Mouse (Mus musculus): ENCODE measurements around the gene Zswim4. TPM values are rescaled to one million over a fixed set of nuclear protein-coding genes. Genes with fewer than 3 reads are reported as not detected.

The Zswim4 gene
- polyA plus RNA-seq, 1 experiment from 2014 or later, result 17.7 TPM

- H3K36me3 ChIP-seq, result peaks cover 29% of the 10 kb centered on the region
- 34% methylated on average over 3 of the region's 3 CpGs for WGBS
- H3K9ac ChIP-seq, result no peak overlapping the region
- no peaks in the 10 kb centered on the region for H3K27me3 ChIP-seq
- H3K4me1 ChIP-seq, result peaks cover 29% of the 10 kb centered on the region
- H3K27ac ChIP-seq (replicated peaks), result no peak overlapping the region
- no peak overlapping the region for H3K4me2 ChIP-seq (replicated peaks)
- no peak overlapping the region for H3K4me3 ChIP-seq (replicated peaks)
- H3K9me3 ChIP-seq (replicated peaks), result no peaks in the 10 kb centered on the region
- no peak for ATAC-seq (ENCODE audit: insufficient number of reproducible peaks, low FRiP score, low TSS enrichment, low read depth)
Measured at GRCm38 (mm10) chr8:84176560-84176959, 60.3 kb downstream of the Zswim4 start.

- H3K27me3 ChIP-seq, result no peaks in the 10 kb centered on the region
- no peak overlapping the region for H3K4me2 ChIP-seq (replicated peaks)
- no peak overlapping the region for H3K9ac ChIP-seq
- H3K4me1 ChIP-seq, result peaks cover 7% of the 10 kb centered on the region
- ATAC-seq (ENCODE audit: insufficient number of reproducible peaks, low FRiP score, low TSS enrichment, low read depth), result no peak
- WGBS, result 83% methylated on average over 6 of the region's 6 CpGs
- no peak overlapping the region for H3K27ac ChIP-seq (replicated peaks)
- peaks cover 37% of the 10 kb centered on the region for H3K36me3 ChIP-seq
- H3K9me3 ChIP-seq (replicated peaks), result no peaks in the 10 kb centered on the region
- no peak overlapping the region for H3K4me3 ChIP-seq (replicated peaks)
Measured at GRCm38 (mm10) chr8:84173861-84174260, 63.0 kb downstream of the Zswim4 start.

DNA sequence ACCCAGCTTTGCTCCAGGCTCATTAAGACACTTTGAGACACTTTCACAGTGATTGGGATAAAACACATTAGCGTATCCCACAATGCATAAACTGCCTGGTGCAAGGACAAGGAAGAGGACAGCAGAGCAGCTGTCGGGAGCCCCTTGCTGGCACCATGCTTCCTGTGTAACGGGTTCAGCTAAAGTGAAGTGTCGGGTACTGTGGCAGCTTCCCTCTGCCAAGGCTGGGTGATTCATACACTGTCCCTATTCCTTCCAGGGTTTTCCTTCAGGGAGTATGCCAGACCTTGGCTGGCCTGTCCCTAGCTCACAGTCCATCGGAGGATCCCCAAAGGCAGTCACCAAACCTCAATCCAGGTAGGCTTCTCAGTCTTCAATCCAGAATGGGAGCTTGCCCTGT is 66.8 kb downstream of the Zswim4 start:
- Histone ChIP-seq H3K36me3 (peaks cover 30% of the 10 kb centered on the region), H3K9me3 (replicated peaks) (no peaks in the 10 kb centered on the region), H3K27ac (replicated peaks) (no peak overlapping the region), H3K9ac (no peak overlapping the region), H3K4me3 (replicated peaks) (no peak overlapping the region), H3K4me1 (no peaks in the 10 kb centered on the region), H3K4me2 (replicated peaks) (no peak overlapping the region), H3K27me3 (no peaks in the 10 kb centered on the region)
- ATAC-seq (ENCODE audit: insufficient number of reproducible peaks, low FRiP score, low TSS enrichment, low read depth), result no peak
- WGBS, result 88% methylated on average over 5 of the region's 5 CpGs

- peaks cover 20% of the 10 kb centered on the region for H3K36me3 ChIP-seq
- H3K9ac ChIP-seq, result no peak overlapping the region
- no peaks in the 10 kb centered on the region for H3K9me3 ChIP-seq (replicated peaks)
- H3K27me3 ChIP-seq, result no peaks in the 10 kb centered on the region
- H3K4me1 ChIP-seq, result no peaks in the 10 kb centered on the region
- no peak overlapping the region for H3K4me2 ChIP-seq (replicated peaks)
- ATAC-seq (ENCODE audit: insufficient number of reproducible peaks, low FRiP score, low TSS enrichment, low read depth), result no peak
- no peak overlapping the region for H3K27ac ChIP-seq (replicated peaks)
- H3K4me3 ChIP-seq (replicated peaks), result no peak overlapping the region
- 91% methylated on average over 2 of the region's 2 CpGs for WGBS
Measured at GRCm38 (mm10) chr8:84167696-84168095, 69.2 kb downstream of the Zswim4 start.

MicroRNA genes within 50 kb of the gene (microRNA counts, 519-probe panel; counts per million panel counts)
- microRNA mmu-miR-181c (2,765 counts per million, percentile 66 among the panel's probes with 10 or more counts), microRNA mmu-miR-23a (4,064 counts per million, percentile 93 among the panel's probes with 10 or more counts), microRNA mmu-miR-27a (4,264 counts per million, percentile 94 among the panel's probes with 10 or more counts)

Small RNA genes lying within 50 kb of the gene (microRNA-seq; reads per million reads assigned to microRNA genes)
- gene Mir181c (ENCODE audit: borderline number of aligned reads) (5,013 reads per million, percentile 90 among the genes with 10 or more reads in this experiment), gene Mir181d (ENCODE audit: borderline number of aligned reads) (2,973 reads per million, percentile 86 among the genes with 10 or more reads in this experiment), gene Mir23a (ENCODE audit: borderline number of aligned reads) (29,697 reads per million, percentile 98 among the genes with 10 or more reads in this experiment), gene Mir24-2 (ENCODE audit: borderline number of aligned reads) (not detected), gene Mir27a (ENCODE audit: borderline number of aligned reads) (407 reads per million, percentile 70 among the genes with 10 or more reads in this experiment), gene Mir3074-2 (ENCODE audit: borderline number of aligned reads) (not detected)

Other genes starting within 250 kb of the Zswim4 start
- gene Samd1, start 239.4 kb downstream of the Zswim4 start, polyA plus RNA-seq (2015; fragmentation: Nextera tagmentation; extraction: Ambion mirVana), result 10.3 and 13.2 TPM in 2 replicates
- 1.2 and 1.8 TPM in 2 replicates for gene 1700067K01Rik, start 235.6 kb downstream of the Zswim4 start, polyA plus RNA-seq (2015; fragmentation: Nextera tagmentation; extraction: Ambion mirVana)
- gene 2210011C24Rik, start 224.9 kb downstream of the Zswim4 start, polyA plus RNA-seq (2015; fragmentation: Nextera tagmentation; extraction: Ambion mirVana), result 0.88 and 1.5 TPM in 2 replicates
- gene Palm3, start 215.6 kb downstream of the Zswim4 start, polyA plus RNA-seq (2015; fragmentation: Nextera tagmentation; extraction: Ambion mirVana), result 6.5 and 8.6 TPM in 2 replicates
- gene Il27ra, start 194.5 kb downstream of the Zswim4 start, polyA plus RNA-seq (2015; fragmentation: Nextera tagmentation; extraction: Ambion mirVana), result 1.4 TPM in 2 replicates
- not detected in 2 replicates for gene Rln3, start 192.1 kb downstream of the Zswim4 start, polyA plus RNA-seq (2015; fragmentation: Nextera tagmentation; extraction: Ambion mirVana)
- gene Gm10643, start 171.9 kb downstream of the Zswim4 start, polyA plus RNA-seq (2015; fragmentation: Nextera tagmentation; extraction: Ambion mirVana), result 1.6 and 1.7 TPM in 2 replicates
- gene Rfx1, start 170.2 kb downstream of the Zswim4 start, polyA plus RNA-seq (2015; fragmentation: Nextera tagmentation; extraction: Ambion mirVana), result 9.8 and 10.2 TPM in 2 replicates
- gene Dcaf15, start 132.3 kb downstream of the Zswim4 start, polyA plus RNA-seq (2015; fragmentation: Nextera tagmentation; extraction: Ambion mirVana), result 8.0 and 9.4 TPM in 2 replicates
- 2.8 and 3.5 TPM in 2 replicates for gene Podnl1, start 111.1 kb downstream of the Zswim4 start, polyA plus RNA-seq (2015; fragmentation: Nextera tagmentation; extraction: Ambion mirVana)
- 31.8 and 32.8 TPM in 2 replicates for gene Cc2d1a, start 89.1 kb downstream of the Zswim4 start, polyA plus RNA-seq (2015; fragmentation: Nextera tagmentation; extraction: Ambion mirVana)
- gene 4930432K21Rik, start 89.0 kb downstream of the Zswim4 start, polyA plus RNA-seq (2015; fragmentation: Nextera tagmentation; extraction: Ambion mirVana), result 1.9 and 2.3 TPM in 2 replicates
- gene Nanos3, start 51.8 kb downstream of the Zswim4 start, polyA plus RNA-seq (2015; fragmentation: Nextera tagmentation; extraction: Ambion mirVana), result 3.5 and 4.0 TPM in 2 replicates
- gene D8Ertd738e, start 12.7 kb upstream of the Zswim4 start, polyA plus RNA-seq (2015; fragmentation: Nextera tagmentation; extraction: Ambion mirVana), result 314 and 349 TPM in 2 replicates
- gene Mri1, start 20.3 kb upstream of the Zswim4 start, polyA plus RNA-seq (2015; fragmentation: Nextera tagmentation; extraction: Ambion mirVana), result 61.2 and 62.6 TPM in 2 replicates
- 24.1 and 28.5 TPM in 2 replicates for gene Ccdc130, start 33.3 kb upstream of the Zswim4 start, polyA plus RNA-seq (2015; fragmentation: Nextera tagmentation; extraction: Ambion mirVana)
- gene Cacna1a, start 151.4 kb upstream of the Zswim4 start, polyA plus RNA-seq (2015; fragmentation: Nextera tagmentation; extraction: Ambion mirVana), result 6.7 and 8.0 TPM in 2 replicates